Mouse (Mus musculus) MEL (cell line): ENCODE measurements around the gene Pmm1.

Experiments
- CTCF ChIP-seq, 3 experiments: IDR thresholded peaks in 2 of 3; conservative IDR thresholded peaks in 1 of 3; 2 replicates each; pipeline ENCODE4 v1.5.1; 2011 to 2012; ENCODE audit warnings: low read length in 3 of 3, low read depth in 2 of 3, mild to moderate bottlenecking in 2 of 3, improper control_type of control experiment in 1 of 3, inconsistent platforms in 1 of 3, mixed read lengths in 1 of 3, moderate library complexity in 1 of 3; ENCODE audit not compliant: control insufficient read depth in 1 of 3, insufficient read depth in 1 of 3, poor library complexity in 1 of 3, severe bottlenecking in 1 of 3
- E2F4 ChIP-seq: IDR thresholded peaks from 2 replicates; pipeline ENCODE4 v1.6.1; 2011; ENCODE audit warnings: low read depth, low read length, improper control_type of control experiment, borderline replicate concordance
- NELFE ChIP-seq: IDR thresholded peaks from 2 replicates; pipeline ENCODE4 v1.6.1; 2011; ENCODE audit warnings: low read depth, low read length, improper control_type of control experiment
- POLR2A ChIP-seq, 2 experiments: IDR thresholded peaks; 2 replicates each; pipeline ENCODE4 v1.6.1; 2011 to 2012; ENCODE audit warnings: low read length in 2 of 2, mild to moderate bottlenecking in 2 of 2, control low read depth in 1 of 2, improper control_type of control experiment in 1 of 2, low read depth in 1 of 2, moderate library complexity in 1 of 2; ENCODE audit not compliant: control insufficient read depth in 1 of 2, insufficient read depth in 1 of 2, poor library complexity in 1 of 2
- TAL1 ChIP-seq: IDR thresholded peaks from 2 replicates; pipeline ENCODE4 v1.6.1; 2012; ENCODE audit warnings: mild to moderate bottlenecking, inconsistent platforms, low read length, moderate library complexity, mixed read lengths
- TCF12 ChIP-seq: IDR thresholded peaks from 2 replicates; pipeline ENCODE4 v1.6.1; 2014; ENCODE audit warnings: low read depth, mild to moderate bottlenecking, inconsistent platforms, low read length, improper control_type of control experiment, moderate library complexity
- ZC3H11A ChIP-seq: IDR thresholded peaks from 2 replicates; pipeline ENCODE4 v1.6.1; 2012; ENCODE audit warnings: low read depth, mild to moderate bottlenecking, inconsistent platforms, low read length, improper control_type of control experiment

GRCm38 (mm10) chr15:81917201-81917600, 43.5 kb downstream of the Pmm1 start:
- TF ChIP-seq E2F4 (no peak), CTCF (IDR thresholded peaks at IDR 0.05 in 2 of 3, conservative IDR thresholded peaks at IDR 0.05 in 1 of 3; ENCODE audit: control insufficient read depth in 1 of 3, insufficient read depth in 1 of 3, low read depth in 2 of 3, low read length in 3 of 3, poor library complexity in 1 of 3, severe bottlenecking in 1 of 3) (no peak), ZC3H11A (no peak), TCF12 (no peak), POLR2A (IDR thresholded peaks at IDR 0.05; ENCODE audit: control insufficient read depth in 1 of 2, insufficient read depth in 1 of 2, low read depth in 1 of 2, low read length in 2 of 2, poor library complexity in 1 of 2) (no peak), NELFE (no peak), TAL1 (no peak)
